Mouse (Mus musculus) megakaryocyte, embryonic 14.5 days (primary cell): ENCODE data around the gene Ipcef1. TPM values are rescaled to one million over a fixed set of nuclear protein-coding genes. Genes with fewer than 3 reads are reported as not detected.

Experiments used
- H3K27me3 ChIP-seq: replicated peaks from 2 replicates; pipeline ENCODE3; 2012; ENCODE audit warnings: inconsistent platforms
- H3K36me3 ChIP-seq: replicated peaks from 2 replicates; pipeline ENCODE3; 2012; ENCODE audit warnings: low read length, inconsistent platforms, mixed read lengths
- H3K4me1 ChIP-seq: 2 replicates; pipeline ENCODE4 v1.6.1; 2012; ENCODE audit warnings: inconsistent platforms
- H3K4me3 ChIP-seq: replicated peaks from 2 replicates; pipeline ENCODE3; 2012; ENCODE audit warnings: moderate library complexity, mild to moderate bottlenecking, inconsistent platforms
- H3K9me3 ChIP-seq: 2 replicates; pipeline ENCODE4 v1.6.1; 2012; ENCODE audit warnings: inconsistent platforms
- FLI1 ChIP-seq: IDR thresholded peaks from 2 replicates; pipeline ENCODE4 v1.6.1; 2012; ENCODE audit warnings: low read length, inconsistent platforms, mixed read lengths
- GATA1 ChIP-seq: IDR thresholded peaks from 3 replicates; pipeline ENCODE4 v1.6.1; 2012; ENCODE audit warnings: mixed read lengths, low read length, inconsistent platforms, borderline replicate concordance
- polyA plus RNA-seq: library from polyadenylated mRNA; stranded (reverse); fragments of >175 nt; gene quantifications from 2 replicates; pipeline ENCODE4 v1.2.3, GENCODE M21; 2012; ENCODE audit warnings: low replicate concordance; ENCODE audit not compliant: insufficient read depth

Gene Ipcef1
- polyA plus RNA-seq, 1 experiment = 0.07 TPM

DNA sequence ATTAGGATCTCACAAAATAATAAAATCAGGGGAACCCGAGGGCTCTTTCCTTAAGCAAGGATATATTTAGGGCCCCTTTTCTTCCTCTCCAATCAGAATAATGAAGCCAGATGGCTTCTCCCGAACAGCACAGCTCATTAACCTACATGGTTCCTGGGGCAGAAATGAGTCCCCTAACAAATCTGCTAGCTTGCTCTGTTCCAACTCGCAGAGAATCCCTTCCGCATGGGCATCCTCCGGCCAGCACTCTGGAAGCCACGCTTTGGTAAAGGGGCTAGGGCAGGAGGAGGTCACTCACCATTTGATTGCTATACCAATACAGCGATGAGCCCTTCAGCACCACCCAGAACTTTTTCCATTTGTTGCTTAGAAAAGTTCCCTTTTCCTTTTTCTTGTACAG is 73.1 kb downstream of the Ipcef1 start:
- H3K4me3 ChIP-seq = peak overlapping the region; percentile 77
- H3K9me3 ChIP-seq = peaks cover 4% of the 10 kb centered on the region; the same call in 1 of the 2 replicates
- TF ChIP-seq GATA1 (no peak), FLI1 (no peak)
- H3K4me1 ChIP-seq = peaks cover 20% of the 10 kb centered on the region
- peaks cover 4% of the 10 kb centered on the region for H3K36me3 ChIP-seq
- no peaks in the 10 kb centered on the region for H3K27me3 ChIP-seq

DNA sequence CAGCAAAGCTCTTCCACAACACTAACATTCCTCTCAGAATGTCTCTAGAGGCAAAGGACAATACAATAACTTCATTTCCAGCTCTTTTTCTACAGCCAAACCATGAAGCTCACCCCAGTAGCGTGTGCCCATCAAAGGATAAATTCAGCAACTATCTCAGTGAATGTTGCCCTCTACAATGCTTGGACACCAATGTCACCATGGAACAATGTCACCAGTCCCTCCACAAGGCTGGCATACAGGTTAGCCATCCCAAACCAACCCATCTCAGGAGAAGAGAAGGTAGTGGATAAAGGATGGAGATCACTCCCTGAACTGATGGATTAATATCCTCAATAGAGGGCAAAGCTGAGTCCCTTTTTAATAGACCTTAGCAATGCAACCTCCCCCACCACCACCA is 73.5 kb downstream of the Ipcef1 start:
- H3K4me1 ChIP-seq = peaks cover 18% of the 10 kb centered on the region
- H3K9me3 ChIP-seq = peaks cover under 1% of the 10 kb centered on the region; the same call in 1 of the 2 replicates
- no peak overlapping the region for H3K4me3 ChIP-seq
- no peaks in the 10 kb centered on the region for H3K27me3 ChIP-seq
- H3K36me3 ChIP-seq = peaks cover under 1% of the 10 kb centered on the region
- no peak for TF ChIP-seq GATA1

DNA sequence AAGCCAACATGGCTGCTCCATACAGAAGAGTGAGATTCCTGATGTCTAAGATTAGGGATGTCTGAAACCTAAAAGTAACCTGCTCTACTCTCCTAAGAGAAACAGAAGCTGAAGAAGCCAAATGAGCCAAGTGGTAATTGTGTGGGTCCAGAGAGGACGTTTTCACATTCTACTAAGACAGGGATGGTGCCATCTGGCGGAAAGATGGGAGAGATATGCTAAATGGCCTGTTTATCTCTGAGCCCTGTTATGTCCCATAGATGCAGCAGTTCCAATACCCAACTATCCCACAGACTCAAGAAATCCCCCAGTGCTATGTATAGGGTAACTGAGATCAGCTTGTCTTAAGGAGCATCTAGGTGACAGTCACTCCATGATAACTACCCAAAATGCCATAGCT is 74.4 kb downstream of the Ipcef1 start:
- TF ChIP-seq FLI1 (no peak), GATA1 (no peak)
- no peak overlapping the region for H3K4me3 ChIP-seq

DNA sequence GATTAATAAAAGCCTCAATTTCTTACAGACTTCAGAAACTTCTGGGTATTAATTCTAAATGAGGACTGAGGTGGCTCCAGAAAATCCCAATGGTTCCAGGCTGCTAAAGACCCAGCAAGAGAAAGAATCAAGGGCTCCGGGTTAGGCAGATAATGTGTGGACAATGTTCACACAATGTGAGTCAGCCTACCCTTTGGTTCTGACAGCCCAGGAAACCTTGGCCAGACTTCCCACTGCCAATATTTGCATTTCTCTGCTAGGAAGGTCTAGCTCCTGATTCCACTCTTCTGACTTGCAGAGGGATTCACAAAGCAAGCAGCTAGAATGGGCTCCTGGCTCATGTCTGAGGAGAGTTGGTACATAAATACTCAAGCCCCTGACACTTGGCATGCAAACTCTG is 83.9 kb downstream of the Ipcef1 start:
- H3K27me3 ChIP-seq = no peaks in the 10 kb centered on the region
- no peaks in the 10 kb centered on the region for H3K9me3 ChIP-seq
- H3K4me1 ChIP-seq = no peaks in the 10 kb centered on the region; the same call in 1 of the 2 replicates
- no peak for TF ChIP-seq FLI1
- TF ChIP-seq GATA1 = no peak
- H3K4me3 ChIP-seq = no peak overlapping the region
- no peaks in the 10 kb centered on the region for H3K36me3 ChIP-seq

More for the DNA sequence above, 74.4 kb downstream of the Ipcef1 start:
- peaks cover 11% of the 10 kb centered on the region for H3K4me1 ChIP-seq
- H3K36me3 ChIP-seq = no peaks in the 10 kb centered on the region
- no peaks in the 10 kb centered on the region for H3K27me3 ChIP-seq
- no peaks in the 10 kb centered on the region for H3K9me3 ChIP-seq

DNA sequence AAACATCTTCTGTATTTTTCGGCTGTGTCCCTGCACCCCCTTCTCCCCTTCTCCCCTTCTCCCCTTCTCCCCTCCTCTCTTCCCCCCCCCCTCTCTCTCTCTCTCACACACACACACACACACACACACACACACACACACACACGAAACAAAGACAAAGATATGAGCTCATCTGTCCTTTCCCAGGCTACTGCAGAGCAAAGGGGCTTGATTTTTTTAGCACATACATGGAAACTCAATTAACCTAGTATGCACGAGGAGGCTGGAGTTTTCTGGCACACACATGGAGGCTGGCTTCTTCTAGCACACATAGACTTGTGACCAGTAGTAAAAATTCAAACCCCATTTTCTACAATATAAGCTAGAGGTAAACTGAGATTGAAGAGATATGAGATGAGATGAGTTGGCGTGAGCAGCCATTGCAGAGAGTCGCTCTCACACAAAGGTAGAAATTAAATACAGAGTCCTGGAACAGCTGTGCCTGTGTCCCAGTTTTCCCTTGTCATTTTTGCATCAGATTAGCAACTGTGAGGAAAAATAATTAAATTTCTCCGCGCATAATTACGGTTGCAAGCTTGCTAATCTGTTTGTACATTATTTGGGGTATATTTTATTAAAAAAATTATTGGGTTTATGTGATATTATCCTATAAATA is 84.6 kb downstream of the Ipcef1 start:
- Histone ChIP-seq H3K36me3 (no peaks in the 10 kb centered on the region), H3K4me1 (no peaks in the 10 kb centered on the region; the same call in 1 of the 2 replicates), H3K9me3 (no peaks in the 10 kb centered on the region), H3K4me3 (no peak overlapping the region), H3K27me3 (no peaks in the 10 kb centered on the region)
- TF ChIP-seq FLI1 (no peak), GATA1 (no peak)

DNA sequence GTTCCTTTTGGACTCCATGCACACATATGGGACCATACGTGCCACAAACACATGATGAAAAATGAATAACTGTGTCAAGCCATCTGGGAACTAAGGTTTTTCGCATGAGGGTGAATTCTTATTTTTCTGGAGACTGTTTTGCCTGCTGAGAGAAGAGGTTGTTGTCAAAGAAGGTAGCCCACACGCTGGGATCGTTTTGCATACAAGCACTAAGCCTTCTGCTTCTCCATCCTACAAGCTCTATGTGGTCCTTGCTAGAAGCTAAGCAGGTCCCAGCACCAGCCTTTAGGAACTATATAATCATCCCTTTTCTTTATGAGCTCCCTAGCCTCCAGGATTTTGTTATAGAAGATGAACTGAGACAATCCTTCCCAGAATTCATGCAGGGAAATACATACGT is 93.5 kb downstream of the Ipcef1 start:
- H3K9me3 ChIP-seq = no peaks in the 10 kb centered on the region
- no peaks in the 10 kb centered on the region for H3K36me3 ChIP-seq
- TF ChIP-seq GATA1 = no peak
- no peak for TF ChIP-seq FLI1
- H3K27me3 ChIP-seq = no peaks in the 10 kb centered on the region
- H3K4me1 ChIP-seq = peaks cover 8% of the 10 kb centered on the region
- no peak overlapping the region for H3K4me3 ChIP-seq

DNA sequence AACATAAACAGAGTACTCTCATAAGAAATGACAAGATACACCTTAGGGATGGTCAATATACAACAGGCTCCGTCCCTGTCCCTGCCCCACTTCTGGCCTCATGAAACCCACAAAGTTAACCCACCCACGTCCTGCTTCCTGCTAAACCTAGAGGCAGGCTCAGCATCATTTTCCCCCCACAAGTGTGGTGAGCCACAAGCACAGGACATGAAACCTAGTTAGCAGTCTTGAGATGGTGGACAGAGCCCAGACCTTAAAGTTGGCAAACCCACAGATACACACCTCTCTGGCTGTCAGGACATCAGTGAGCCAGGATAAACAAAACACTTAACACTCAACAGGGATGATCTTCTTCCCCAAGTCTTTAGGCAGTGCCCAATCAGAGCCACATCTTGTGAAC is 95.9 kb downstream of the Ipcef1 start:
- Histone ChIP-seq H3K36me3 (no peaks in the 10 kb centered on the region), H3K9me3 (no peaks in the 10 kb centered on the region), H3K4me1 (peaks cover 8% of the 10 kb centered on the region), H3K27me3 (no peaks in the 10 kb centered on the region), H3K4me3 (no peak overlapping the region)
- TF ChIP-seq FLI1 = no peak

DNA sequence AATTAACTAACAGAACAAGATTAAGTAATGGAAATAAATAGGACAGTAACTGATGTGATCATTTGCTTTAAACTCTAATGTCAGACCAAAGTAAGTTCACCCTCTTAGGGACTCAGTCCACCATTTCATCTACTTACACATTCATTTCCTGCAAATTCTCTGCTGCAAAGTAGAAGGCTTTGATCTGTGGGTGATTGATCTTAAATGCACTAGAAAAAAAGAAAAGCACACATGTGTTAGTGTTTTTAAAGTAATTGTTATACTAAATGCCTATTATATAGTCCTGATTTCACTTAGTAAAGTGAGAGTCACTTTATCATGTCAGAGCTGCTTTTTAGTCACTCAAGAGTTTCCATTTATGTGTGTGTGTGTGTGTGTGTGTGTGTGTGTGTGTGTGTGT is 97.7 kb downstream of the Ipcef1 start:
- no peak for TF ChIP-seq GATA1
- TF ChIP-seq FLI1 = no peak
- H3K27me3 ChIP-seq = no peaks in the 10 kb centered on the region

DNA sequence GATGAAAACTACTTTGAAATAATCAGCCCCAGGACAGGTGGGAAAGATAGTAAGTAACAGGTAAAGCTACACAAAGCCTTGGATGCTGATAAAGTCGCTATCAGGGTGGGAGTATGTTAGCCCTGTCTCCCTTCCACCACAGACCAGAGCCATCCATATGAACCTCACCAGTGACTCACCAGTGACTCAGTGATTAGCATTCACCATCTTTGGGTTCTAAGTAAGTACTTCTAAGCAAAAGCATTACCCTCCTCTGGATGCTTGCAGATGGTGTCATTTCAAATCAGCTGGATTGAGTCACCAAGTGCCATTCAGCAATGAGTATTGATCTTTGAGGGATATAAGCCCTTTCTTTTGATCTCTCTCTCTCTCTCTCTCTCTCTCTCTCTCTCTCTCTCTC is 99.2 kb downstream of the Ipcef1 start:
- Histone ChIP-seq H3K4me3 (no peak overlapping the region), H3K9me3 (no peaks in the 10 kb centered on the region), H3K27me3 (no peaks in the 10 kb centered on the region), H3K4me1 (peaks cover 8% of the 10 kb centered on the region), H3K36me3 (no peaks in the 10 kb centered on the region)
- no peak for TF ChIP-seq GATA1
- no peak for TF ChIP-seq FLI1

More for the DNA sequence above, 97.7 kb downstream of the Ipcef1 start:
- Histone ChIP-seq H3K4me3 (no peak overlapping the region), H3K9me3 (no peaks in the 10 kb centered on the region), H3K4me1 (peaks cover 8% of the 10 kb centered on the region), H3K36me3 (no peaks in the 10 kb centered on the region)

DNA sequence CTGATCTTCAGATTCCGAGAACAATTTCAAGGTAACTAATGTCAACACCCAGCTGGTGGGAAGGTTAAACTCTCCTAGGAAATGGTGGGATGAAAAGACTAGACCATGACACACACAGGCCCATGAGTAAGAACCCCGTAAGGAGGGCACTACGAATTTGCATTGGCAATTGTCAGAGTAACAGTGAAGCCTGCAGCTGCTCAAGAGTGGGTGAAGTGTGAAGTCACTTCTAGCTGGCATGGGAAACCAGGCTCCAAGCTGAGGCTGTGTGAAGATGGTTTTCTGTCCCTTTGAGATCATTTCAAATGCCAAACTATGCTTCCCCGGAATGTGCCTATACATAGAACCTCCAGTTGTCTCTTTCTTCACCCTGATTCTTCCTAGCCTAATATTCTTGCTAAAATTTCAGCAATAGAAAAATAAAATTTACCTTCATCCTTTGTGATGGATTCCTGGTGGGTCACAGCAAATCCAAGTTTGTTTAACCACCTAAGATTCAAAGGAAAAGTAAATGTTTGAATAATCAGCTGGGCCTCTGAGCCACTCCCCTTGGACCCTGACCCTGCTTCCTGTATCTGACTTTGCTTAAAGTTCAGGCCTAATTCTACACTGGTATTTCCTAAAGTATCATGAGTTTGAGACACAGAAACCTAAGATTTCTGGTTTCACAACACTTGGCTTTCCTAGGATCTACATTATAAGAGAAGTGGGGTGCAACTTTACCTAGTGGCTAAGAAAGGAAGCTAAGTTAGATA is 115.4 kb downstream of the Ipcef1 start:
- no peaks in the 10 kb centered on the region for H3K27me3 ChIP-seq
- H3K4me1 ChIP-seq = no peaks in the 10 kb centered on the region
- peaks cover 7% of the 10 kb centered on the region; the same call in 1 of the 2 replicates for H3K9me3 ChIP-seq
- no peaks in the 10 kb centered on the region for H3K36me3 ChIP-seq
- H3K4me3 ChIP-seq = no peak overlapping the region
- TF ChIP-seq GATA1 (no peak), FLI1 (no peak)

DNA sequence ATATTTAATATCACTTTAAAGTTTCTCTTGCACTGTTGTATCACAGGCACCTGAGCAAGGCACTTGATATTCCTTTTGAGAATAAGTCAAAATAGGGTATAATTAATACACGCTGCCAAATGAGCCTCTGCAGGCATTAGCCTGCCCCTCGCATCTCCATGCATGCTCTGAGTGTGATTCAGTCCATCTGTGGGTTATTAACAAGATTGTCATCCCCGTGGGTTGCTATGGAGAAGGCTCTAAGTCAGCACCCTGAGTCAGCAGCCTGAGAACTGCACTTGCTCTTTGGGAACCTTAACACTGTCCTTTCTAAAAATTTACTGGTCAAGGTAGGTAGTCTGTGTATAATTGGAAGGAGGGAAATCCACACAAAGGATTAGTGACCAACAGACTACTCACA is 117.5 kb downstream of the Ipcef1 start:
- Histone ChIP-seq H3K36me3 (no peaks in the 10 kb centered on the region), H3K4me1 (no peaks in the 10 kb centered on the region), H3K27me3 (no peaks in the 10 kb centered on the region), H3K4me3 (no peak overlapping the region), H3K9me3 (peaks cover 7% of the 10 kb centered on the region; the same call in 1 of the 2 replicates)
- no peak for TF ChIP-seq FLI1
- no peak for TF ChIP-seq GATA1
